Mouse (Mus musculus): ENCODE results near the gene Gpank1.
"Not testable (repeated sequence)": the region's sequence is repeated elsewhere in the genome, so short reads cannot be mapped to it uniquely, and the experiment has no call there.

Gene Gpank1

DNA sequence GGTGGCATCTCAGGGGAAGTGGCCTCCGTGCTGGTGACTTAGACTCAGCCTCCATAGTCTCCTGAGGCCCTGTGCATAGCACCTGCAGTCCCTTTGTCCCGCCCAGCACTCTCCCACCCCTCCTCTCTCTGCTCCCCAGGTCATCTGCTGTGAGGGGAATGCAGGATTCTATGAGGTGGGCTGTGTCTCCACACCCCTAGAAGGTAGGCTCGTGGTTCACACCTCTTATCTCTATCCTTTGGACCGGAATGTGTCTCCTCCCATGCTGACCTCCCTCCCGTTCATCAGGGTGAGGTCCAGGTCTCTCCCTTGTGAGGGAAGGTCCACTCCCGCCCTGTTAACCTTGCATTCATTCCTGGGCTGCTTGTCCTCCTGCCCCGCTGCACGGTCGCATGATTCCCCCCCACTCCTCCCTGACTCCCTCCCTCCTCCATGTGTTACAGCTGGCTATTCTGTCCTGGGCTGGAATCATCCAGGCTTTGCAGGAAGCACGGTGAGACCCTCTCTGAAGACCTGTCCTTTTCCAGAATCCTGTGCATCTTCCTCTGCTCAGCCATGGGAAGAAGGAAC, 21.0 kb upstream of the Gpank1 start:
- DNase-seq: no peak

DNA sequence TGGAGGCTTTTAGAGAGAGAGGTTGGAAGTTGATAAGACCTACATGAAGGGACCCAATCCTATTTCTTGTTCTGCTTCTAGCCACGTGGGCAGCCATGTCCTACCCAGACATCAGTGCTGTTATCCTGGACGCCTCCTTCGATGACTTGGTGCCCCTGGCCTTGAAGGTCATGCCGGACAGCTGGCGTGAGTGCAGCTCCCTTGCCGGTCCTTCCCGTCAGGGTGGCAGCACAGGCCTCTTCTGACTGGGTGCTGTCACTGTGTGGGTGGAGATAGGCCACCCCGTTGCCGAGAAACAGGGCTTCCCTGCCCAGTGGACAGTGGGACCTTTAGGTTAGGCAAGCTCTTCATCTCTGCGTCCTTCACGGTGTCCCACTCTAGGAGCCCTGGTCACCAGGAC, 20.1 kb upstream of the Gpank1 start:
- no peak for DNase-seq

DNA sequence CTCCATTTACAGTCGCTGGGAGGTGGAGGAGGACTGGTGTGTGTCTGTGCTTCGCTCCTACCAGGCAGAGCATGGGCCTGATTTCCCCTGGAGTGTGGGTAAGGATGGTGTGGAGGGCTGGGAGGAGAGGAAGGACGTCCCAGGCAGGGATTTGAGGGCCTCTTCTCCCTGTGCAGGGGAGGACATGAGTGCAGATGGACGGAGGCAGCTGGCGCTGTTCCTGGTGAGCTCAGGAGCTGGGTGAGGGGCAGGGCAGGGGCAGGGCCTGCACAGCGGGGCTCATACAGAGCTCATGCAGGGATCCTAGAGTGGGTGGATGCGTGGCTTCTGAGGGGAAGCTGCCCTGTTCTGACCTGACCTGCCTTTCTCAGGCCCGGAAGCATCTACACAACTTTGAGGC, 19.0 kb upstream of the Gpank1 start:
- DNase-seq: no peak

DNA sequence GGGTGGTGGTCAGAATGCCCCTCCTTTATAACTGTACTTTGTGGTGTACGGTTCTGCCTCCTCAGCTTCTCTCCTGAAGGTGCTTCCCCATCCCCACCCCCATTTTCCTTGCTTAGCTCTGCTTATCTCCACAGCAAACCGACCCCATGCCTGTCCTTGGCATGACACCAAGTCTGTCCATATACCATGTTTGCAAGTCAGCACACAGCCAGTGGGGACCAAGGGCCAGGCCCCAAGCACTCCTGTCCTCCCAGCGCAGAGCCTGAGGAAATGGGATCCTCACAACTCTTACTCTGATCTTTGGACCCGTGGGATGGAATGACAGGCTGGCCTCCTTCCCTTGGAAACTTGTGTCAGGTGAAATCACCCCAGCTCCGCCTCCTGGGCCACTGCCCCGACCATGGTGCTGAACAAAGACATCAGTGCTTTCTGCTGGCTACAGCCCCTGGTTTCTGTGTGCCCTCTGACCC, 18.0 kb upstream of the Gpank1 start:
- DNase-seq: no peak

DNA sequence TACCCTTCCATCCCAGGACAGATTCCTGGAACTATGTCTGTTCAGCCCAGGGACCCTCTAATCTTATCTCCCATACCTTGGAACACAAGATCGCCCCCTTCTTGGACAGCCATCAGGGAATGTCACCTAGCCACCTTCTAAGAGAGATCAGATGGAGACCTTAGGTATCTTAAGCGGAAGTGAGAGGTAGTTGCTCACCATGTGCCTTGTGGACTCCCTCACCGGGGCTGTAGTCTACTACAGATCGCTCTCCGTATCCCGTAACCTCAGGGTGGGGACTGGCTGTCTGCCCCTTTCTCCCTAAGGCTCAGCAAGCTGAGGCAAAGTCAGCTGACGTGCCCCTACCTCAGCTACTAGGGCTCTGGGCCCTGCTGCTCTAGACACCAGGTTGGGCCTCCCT, 17.2 kb upstream of the Gpank1 start:
- DNase-seq: no peak

DNA sequence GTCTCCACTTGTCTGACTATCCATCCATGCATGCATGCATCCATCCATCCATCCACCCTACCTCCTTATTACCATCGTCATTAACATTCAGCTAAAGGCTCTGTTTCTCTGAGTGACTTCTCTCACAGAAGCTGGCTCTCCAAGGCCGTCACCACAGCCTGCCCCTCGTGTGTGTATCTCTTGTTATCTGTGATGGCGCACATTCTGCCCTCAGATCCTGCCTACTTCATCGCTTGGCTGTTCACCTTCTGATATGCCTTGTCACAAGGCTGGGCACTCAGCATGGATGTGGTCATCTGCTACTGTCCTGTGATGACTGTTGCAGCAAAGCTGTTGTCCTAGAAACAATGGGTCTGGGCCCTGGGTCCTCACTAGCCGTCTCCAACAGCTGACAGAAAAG, 16.5 kb upstream of the Gpank1 start:
- DNase-seq: no peak

DNA sequence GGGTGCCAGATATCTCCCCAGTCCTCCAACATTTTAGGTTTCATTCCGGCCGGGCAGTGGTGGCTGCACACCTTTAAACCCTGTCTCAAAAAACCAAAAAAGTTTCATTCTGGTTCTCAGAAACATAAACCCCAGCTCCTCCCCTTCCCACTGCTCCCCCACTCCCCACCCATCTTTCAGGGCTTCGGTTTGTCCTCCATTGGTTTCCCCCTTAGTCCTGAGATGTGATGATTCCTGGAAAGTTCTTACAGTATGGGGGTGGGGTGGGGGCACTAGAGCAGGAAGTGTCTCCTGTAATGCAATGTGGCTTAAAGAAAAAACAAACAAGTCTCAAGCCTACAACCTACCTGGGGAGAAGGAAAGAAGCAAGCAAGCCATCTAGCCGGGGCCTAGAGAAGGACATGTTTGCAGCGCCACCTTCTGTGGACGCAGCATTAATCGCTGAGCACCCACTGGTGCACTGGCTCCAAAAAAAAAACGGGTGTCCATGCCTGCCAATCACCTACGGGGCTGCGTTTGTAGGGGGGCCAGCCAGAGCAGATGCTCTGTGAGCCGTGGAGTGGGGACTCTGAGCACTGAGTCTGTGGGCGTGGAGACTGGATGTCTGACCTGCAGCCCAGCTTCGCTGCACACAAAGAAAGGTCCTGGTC, 15.4 kb upstream of the Gpank1 start:
- DNase-seq: peak; percentile 38

DNA sequence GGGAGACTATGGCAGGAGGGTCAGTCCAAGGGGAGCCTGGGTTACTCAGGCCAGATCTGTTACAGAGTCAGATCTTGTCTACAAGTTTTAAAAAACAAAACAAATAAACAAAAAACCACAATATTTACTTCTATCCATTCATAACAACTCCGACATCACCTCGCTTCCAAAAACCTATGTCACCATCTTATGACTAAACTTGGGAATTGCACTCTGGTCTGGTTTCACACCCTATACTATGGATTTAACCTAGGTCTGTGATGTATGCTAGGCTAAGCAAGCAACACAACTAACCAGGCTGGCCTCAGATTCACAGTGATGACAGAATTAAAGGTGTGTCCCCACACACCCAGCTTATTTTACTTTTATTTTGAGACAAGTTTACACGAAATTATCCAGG, 14.7 kb upstream of the Gpank1 start:
- no peak for DNase-seq

DNA sequence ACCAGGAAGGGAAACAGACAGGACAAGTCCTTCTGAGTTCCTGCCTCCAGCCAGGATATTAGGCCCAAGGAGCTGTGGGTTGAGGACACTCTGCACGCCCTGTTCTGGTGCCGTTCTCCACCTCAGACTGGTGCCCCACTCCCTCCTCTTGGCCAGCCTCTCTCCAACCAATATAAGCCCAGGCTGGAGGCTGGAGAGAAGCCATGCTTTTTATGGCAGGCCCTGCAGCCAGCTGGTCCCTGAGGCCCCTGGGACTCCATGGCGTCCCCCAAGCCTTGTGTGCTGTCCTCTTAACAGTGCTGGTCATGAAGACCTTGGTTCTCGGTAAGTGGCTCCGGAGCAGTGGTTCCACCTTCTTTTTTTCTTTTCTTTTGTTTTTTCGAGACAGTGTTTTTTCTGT, 13.2 kb upstream of the Gpank1 start, which contains the start of gene Ly6g5c:
Gene Ly6g5c, plus strand, starts transcription at position 183 of the 400 bp plus-strand sequence.
- no peak for DNase-seq

DNA sequence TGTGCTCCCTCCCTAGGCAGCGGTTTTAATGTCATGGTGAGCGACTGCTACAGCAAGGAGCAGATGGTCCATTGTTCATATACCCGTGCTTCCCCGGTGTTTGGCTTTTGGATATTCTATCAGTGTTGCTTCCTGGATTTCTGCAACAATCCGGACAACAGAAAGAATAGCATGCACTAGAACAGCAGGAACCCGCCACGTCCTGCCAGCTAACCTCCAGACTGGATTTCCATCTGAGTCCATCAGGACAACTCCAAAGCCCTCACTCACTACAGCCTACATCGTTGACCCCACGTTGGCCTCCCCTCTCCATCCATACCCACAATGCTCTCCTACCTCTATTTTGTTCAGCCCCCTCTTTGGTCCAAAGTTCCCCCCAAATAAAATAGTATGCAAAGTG, 9.5 kb upstream of the Gpank1 start:
- no peak for DNase-seq

DNA sequence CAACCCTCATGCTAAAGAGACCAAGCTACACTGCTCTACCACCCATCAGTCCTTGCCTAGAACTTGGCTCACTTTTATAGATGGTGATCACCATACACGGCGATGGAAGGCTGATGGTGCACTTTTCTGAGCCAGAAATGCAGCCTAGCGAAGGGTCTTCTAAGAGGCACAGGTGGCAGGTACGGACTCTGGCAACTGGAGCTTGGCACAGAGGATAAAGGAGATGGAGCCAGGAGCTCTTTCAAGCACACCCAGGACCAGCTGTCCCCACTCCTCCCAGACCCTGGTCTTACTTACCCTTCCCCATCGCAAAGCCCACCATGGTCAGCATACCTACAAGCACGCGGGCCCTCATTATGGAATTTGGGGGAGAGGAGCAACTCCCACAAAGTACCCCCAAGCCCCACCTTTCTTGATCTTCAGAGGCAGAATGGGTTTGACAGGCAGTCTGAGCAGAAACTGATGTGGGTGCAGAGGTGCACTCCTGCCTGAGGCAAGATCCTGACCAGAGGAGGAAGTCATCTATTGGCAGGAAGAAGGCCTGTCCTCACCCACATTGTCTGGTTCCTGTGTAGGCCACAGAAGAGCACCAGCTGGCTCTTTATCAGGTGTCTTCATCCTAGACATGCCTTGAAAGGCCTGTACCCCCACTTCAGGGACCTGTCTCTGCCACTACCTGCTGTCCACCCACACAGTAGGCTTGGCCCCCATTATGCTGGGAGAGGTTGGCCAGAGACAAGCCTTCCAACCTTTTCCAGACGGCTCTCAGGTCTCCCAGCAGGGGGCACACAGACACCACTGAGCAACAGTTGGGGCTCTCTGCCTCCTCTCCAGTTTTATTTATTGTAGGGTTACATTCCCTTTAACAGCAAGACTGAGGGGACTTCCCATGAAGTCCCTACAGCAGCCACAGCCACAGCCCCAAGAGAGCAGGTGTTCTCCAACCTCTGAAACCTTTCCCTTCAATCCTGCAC, 5.9 kb upstream of the Gpank1 start, which contains the start of gene Ly6g5b:
Gene Ly6g5b, minus strand, starts transcription at position 383 of the 974 bp plus-strand sequence.
- DNase-seq: no peak

DNA sequence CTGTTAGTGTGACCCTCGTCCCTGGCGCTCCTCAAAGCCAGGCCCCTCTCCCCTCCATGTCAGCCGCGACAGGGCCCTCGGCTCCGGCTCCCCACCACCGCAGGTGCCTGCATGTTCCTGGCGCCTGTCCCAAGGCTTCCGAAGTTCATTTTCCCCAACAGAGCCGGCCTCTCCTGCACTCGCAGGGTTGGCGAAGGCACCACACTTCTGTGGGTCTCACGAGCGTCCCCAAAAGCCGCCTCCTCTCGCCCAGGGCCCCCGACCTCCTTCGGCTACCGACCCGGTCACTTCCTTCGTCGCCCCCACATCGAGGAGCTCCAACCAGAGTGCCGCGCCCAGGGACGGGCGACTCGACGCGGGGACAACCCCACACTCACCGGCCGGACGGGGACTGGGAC, 511 bp upstream of the Gpank1 start:
- DNase-seq: peak; percentile 49

DNA sequence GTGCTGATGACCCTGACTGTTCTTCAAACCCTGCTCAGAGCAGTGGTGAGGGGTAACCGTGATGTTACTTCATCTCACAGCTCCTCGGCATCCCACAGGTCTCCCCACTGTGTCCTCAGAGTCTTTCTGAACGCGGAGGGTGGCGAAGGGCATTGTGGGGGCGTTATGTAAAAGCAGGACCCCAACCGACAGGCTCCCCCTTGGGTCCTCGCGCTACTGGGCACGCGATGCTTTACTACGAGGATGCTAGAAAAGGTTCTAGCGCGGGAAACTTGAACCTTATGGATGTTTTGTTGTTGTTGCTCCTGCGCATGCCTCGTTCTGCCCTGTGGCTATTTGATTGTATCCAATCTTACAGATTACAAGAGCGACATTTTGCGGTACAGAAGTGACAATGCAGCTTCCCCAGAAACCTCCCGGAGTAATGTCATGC, 632 bp downstream of the Gpank1 start, which contains the start of gene Csnk2b:
Gene Csnk2b, minus strand, starts transcription at position 183 of the 433 bp plus-strand sequence.
- peak; percentile 57 for DNase-seq

DNA sequence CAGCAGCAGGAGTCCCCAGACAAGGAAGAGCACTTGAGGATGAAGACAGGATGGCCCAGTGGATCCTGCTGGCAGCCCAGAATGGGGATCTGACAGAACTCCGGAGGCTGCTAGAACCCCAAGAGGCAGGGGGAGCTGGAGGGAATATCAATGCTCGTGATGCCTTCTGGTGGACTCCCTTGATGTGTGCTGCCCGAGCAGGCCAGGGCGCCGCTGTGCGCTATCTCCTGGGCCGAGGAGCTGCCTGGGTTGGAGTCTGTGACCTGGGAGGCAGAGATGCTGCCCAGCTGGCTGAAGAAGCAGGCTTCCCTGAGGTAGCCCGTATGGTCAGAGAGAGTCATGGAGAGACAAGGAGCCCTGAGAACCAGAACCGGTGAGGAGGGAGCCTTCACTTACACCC, 2.0 kb downstream of the Gpank1 start:
- DNase-seq: not testable (repeated sequence)

DNA sequence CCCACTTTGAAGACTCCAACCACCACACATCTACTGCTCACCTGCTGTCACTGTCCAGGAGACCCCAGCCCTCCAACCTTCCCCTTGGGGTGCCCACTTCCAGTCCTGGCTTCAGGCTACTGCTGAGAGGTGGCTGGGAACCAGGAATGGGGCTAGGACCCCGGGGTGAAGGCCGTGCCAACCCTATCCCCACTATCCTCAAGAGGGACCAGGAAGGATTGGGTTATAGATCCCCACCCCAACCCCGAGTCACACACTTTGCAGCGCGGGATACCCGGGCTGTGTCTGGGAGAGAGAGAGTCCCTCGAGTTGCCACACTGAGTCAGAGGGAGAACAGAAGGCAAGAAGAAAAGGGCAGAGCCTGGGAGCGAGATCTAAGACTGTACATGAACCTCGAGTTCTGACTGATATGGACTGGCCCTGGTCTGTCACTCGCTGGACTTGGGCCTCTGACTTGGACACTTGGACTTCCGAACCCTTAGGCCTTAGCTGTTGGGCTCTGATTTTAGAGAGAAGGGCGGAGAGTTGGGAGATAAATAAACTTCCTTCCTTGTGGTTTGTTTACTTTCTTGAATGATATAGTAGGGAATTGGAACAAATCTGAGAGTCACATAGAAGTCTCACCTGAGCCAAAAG, 3.1 kb downstream of the Gpank1 start:
- not testable (repeated sequence) for DNase-seq

DNA sequence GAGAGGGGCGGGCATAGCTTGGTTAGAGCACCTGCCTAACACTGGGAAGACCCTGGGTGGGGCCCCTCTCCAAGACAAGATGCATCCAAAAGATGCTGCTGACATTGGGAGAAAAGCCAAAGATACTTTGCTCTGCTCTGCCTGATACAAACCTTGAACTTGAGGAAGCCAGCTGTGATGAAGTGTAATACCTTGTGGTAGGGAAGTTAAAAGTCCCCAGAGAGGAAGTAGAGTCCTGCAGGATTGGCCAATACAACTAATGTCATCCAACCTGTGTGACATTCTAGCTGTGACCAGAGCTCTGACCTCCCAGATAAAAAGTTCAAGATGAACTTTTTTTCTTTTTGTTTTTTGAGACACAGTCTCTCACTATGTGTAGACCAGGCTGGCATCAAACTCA, 3.8 kb downstream of the Gpank1 start:
- no peak for DNase-seq

DNA sequence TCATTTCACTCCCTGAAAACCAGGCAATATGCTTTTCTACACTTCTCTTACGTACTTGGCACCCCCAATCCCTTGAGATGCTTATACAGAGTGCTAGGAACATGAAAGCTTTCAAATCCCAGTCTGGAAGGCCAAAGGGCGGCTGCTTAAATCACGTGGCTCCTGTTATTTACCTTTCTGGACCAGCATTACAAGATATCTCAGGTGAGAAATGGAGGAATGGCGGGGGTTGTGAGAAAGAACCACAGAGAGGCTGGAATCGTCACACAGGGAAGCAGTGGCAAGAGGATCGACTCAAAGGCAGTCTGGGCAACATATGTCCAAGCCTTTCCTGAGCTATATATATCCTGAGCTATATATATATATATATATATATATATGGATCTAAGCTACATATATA, 4.3 kb downstream of the Gpank1 start:
- no peak for DNase-seq

DNA sequence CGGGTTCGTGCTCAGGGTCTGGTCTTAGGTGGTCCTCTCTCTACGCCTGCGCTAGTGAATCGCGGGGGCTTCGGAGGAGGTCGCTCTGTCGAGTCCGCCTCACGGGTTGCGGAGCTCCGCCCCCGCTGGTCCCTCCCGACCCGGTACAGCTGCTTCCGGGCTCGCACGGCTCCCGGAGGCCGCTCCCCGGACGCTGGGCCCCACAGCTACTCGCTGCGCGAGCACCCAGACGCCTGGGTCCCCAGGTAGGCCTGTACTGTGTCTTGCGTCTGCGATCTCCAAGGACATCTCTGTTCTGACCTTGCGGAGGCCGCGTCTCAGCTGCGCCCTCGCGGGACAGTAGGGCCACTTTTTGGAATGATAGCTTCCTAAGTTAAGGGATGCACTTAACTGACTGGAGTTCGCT, 5.0 kb downstream of the Gpank1 start, which contains the start of gene D17H6S53E:
Gene D17H6S53E, plus strand, starts transcription at position 168 of the 406 bp plus-strand sequence.
- peak; percentile 68 for DNase-seq

DNA sequence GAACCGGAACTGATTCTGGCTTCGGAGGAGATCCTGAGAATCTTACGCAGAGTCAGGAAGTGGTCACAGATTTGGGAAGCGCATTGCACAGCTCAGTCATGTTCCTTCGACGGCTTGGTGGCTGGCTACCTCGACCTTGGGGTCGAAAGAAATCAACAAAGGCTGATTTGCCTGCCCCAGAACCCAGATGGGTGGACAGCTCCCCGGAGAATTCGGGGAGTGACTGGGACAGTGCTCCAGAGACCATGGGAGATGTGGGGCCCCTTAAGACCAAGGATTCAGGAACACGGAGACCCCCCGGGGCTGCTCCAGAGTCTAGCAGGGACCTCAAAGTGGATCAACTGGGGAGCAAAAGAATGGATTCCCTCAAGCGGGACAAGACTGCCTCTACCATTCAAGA, 5.8 kb downstream of the Gpank1 start:
- no peak for DNase-seq

DNA sequence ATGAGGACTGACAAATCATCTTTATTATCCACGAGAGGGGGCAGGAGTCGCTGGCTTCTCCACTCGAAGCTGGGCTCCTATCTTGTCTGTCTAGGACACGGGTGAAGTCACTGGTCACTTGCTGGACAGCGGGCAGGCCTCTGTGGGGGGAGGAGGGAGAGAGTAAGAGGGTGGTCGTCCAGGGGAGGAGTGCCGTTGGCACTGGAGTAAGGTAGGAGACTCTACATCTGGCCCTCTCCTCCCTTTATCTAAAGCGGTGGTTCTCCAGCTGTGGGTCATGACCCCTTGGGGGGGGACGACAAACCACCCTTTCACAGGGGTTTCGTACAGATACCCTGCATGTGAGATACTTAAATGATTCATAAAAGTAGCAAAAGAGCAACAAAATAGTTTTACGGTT, 7.7 kb downstream of the Gpank1 start:
- no peak for DNase-seq

DNA sequence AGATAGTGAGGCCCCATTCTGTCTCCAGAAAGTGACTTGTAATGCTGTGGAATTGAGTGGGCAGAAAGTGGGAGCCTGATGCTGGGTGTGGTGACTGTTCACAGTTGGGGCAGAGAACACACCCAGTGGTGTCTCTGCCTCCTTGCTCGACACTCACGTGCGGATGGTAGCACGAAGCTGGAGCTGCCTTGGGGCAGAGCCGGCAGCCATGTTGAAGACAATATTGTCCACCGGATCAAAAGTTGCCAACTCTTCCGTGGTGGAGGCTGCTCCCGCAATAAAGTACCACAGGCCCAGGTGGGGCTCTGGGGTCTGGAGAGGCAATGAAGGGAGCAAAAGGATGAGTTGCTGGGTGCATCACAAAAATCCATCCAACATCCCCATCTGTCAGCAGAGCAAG, 9.8 kb downstream of the Gpank1 start:
- no peak for DNase-seq

DNA sequence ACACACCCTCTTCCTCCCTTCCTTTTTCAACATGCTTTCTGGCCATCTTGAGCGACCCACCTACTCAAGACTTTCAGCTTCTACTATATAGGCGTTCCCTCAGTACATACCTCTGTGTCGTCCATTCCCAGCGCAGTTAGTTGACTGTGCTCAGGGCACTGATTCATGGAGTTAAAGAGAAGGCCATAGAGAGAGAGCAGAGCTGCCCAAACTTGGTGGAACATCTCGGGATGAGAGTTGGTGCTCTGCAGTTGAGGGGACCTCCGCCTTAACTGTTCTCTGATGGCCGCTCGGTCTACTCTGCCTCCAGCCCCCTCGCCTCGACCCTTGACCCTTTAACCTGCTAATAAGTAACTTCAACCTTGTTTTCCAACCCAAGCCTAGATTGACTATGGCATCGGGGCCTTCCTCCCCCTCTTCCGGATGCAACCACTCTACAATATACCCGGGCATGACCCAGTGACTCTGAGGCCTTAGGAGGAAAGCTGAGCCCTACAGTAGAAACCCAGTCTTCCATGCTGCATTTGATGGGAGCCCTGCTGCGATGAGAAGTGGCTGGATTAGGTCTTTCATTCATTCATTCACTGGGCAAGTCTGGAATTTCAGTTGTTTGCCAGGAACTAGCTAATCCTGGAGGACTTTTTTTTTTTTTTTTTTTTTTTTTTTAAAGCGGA, 10.4 kb downstream of the Gpank1 start, which contains the start of gene Apom:
Gene Apom, minus strand, starts transcription at position 551 of the 674 bp plus-strand sequence.
- no peak for DNase-seq

All from right cerebral cortex, postnatal 4 days (tissue).